Mouse (Mus musculus) megakaryocyte, embryonic 14.5 days (primary cell): ENCODE measurements at regions not wholly inside any gene's neighbourhood (a gene's known extent, or its start where the extent isn't known, plus 50 kb on each side); places are given as distances from the start of the nearest gene placed in this dataset.

Experiments used
- FLI1 ChIP-seq: IDR thresholded peaks from 2 replicates; pipeline ENCODE4 v1.6.1; 2012; ENCODE audit warnings: low read length, inconsistent platforms, mixed read lengths
- GATA1 ChIP-seq: IDR thresholded peaks from 3 replicates; pipeline ENCODE4 v1.6.1; 2012; ENCODE audit warnings: mixed read lengths, low read length, inconsistent platforms, borderline replicate concordance

- no peak for TF ChIP-seq GATA1
- no peak for TF ChIP-seq FLI1
These were observed 306.8 kb downstream of the Otol1 start for GRCm38 (mm10) chr3:70314239-70314638.
